Mouse (Mus musculus) small intestine, adult 2 months (tissue): ENCODE data around the gene Tnfsf14. TPM values are rescaled to one million over a fixed set of nuclear protein-coding genes. Genes with fewer than 3 reads are reported as not detected.

Experiments
- H3K27ac ChIP-seq: fragments of 200-500 bp; 2 replicates; pipeline ENCODE4 v1.5.1; 2012; ENCODE audit warnings: low read depth, low read length, control low read depth, inconsistent platforms; ENCODE audit not compliant: insufficient read depth
- H3K27me3 ChIP-seq: fragments of 200-500 bp; 2 replicates; pipeline ENCODE4 v1.6.1; 2012; ENCODE audit warnings: mild to moderate bottlenecking, moderate library complexity, low read length, inconsistent platforms; ENCODE audit not compliant: control insufficient read depth, insufficient read depth
- H3K36me3 ChIP-seq: fragments of 200-500 bp; 2 replicates; pipeline ENCODE4 v1.6.1; 2012; ENCODE audit warnings: mild to moderate bottlenecking, low read length, control low read depth, inconsistent platforms; ENCODE audit not compliant: control insufficient read depth, insufficient read depth
- H3K4me1 ChIP-seq: fragments of 200-500 bp; 2 replicates; pipeline ENCODE4 v1.6.1; 2012; ENCODE audit warnings: low read length, inconsistent platforms, mixed read lengths; ENCODE audit not compliant: control insufficient read depth, insufficient read depth, insufficient read length
- H3K4me3 ChIP-seq: fragments of 200-500 bp; 2 replicates; pipeline ENCODE4 v1.5.1; 2012; ENCODE audit warnings: low read depth, mild to moderate bottlenecking, control low read depth, inconsistent platforms, low read length, moderate library complexity
- CTCF ChIP-seq: fragments of 200-500 bp; IDR thresholded peaks from 2 replicates; pipeline ENCODE4 v1.5.1; 2012; ENCODE audit warnings: low read depth, mild to moderate bottlenecking, control low read depth, inconsistent platforms, low read length, moderate library complexity, mixed read lengths; ENCODE audit not compliant: insufficient replicate concordance, insufficient read length; ENCODE audit errors: extremely low read depth
- POLR2A ChIP-seq: fragments of 200-500 bp; IDR thresholded peaks from 2 replicates; pipeline ENCODE4 v1.6.1; 2012; ENCODE audit warnings: low read depth, mild to moderate bottlenecking, control low read depth, inconsistent platforms, low read length, moderate library complexity
- WGBS: fragments of 180-500 bp; shearing (Covaris S2); methylation state at CpG from one replicate; pipeline ENCODE4 v1.1.7; 2018; 5-methylcytosine and 5-hydroxymethylcytosine counted together
- polyA plus RNA-seq: library from polyadenylated mRNA; depleted of rRNA; stranded (reverse); fragments of >200 nt; gene quantifications from 2 replicates; pipeline ENCODE4 v1.2.3, GENCODE M21; 2012

Tnfsf14 gene
- polyA plus RNA-seq, 1 experiment: 0.98 TPM

- whole genome bisulfite sequencing: 16% methylated on average over 11 of the region's 11 CpGs
- TF ChIP-seq CTCF: peak; percentile 61; the same call in 1 of the 2 replicates
- no peak for TF ChIP-seq POLR2A
- Histone ChIP-seq H3K27ac (no peak overlapping the region), H3K36me3 (no peaks in the 10 kb centered on the region), H3K4me3 (no peak overlapping the region), H3K27me3 (no peaks in the 10 kb centered on the region), H3K4me1 (0 out of 2 replicates have a peak, but pooled peaks cover 2% of the 10 kb centered on the region)
These were observed 25.3 kb upstream of the Tnfsf14 start for GRCm38 (mm10) chr17:57219167-57219883.

- Histone ChIP-seq H3K4me1 (0 out of 2 replicates have a peak, but pooled peaks cover 2% of the 10 kb centered on the region), H3K36me3 (no peaks in the 10 kb centered on the region), H3K27ac (no peak overlapping the region), H3K4me3 (no peak overlapping the region), H3K27me3 (no peaks in the 10 kb centered on the region)
- 60% methylated on average over 12 of the region's 12 CpGs for WGBS
- TF ChIP-seq POLR2A (no peak), CTCF (no peak)
These were observed 24.4 kb upstream of the Tnfsf14 start for GRCm38 (mm10) chr17:57218335-57218900.

GRCm38 (mm10) chr17:57214676-57215387 is 20.9 kb upstream of the Tnfsf14 start:
- no peak overlapping the region for H3K27ac ChIP-seq
- 36% methylated on average over 13 of the region's 13 CpGs for WGBS
- H3K4me1 ChIP-seq: 0 out of 2 replicates have a peak, but pooled peaks cover 2% of the 10 kb centered on the region
- H3K27me3 ChIP-seq: no peaks in the 10 kb centered on the region
- TF ChIP-seq POLR2A (no peak), CTCF (no peak)
- H3K4me3 ChIP-seq: no peak overlapping the region
- no peaks in the 10 kb centered on the region for H3K36me3 ChIP-seq

GRCm38 (mm10) chr17:57211501-57211900 is 17.5 kb upstream of the Tnfsf14 start:
- Histone ChIP-seq H3K27me3 (no peaks in the 10 kb centered on the region), H3K36me3 (no peaks in the 10 kb centered on the region), H3K4me1 (no peaks in the 10 kb centered on the region), H3K27ac (no peak overlapping the region), H3K4me3 (no peak overlapping the region)
- no peak for TF ChIP-seq POLR2A
- no peak for TF ChIP-seq CTCF
- WGBS: 42% methylated on average over 9 of the region's 9 CpGs

GRCm38 (mm10) chr17:57209330-57209729 is 15.4 kb upstream of the Tnfsf14 start:
- Histone ChIP-seq H3K4me3 (no peak overlapping the region), H3K4me1 (no peaks in the 10 kb centered on the region), H3K36me3 (no peaks in the 10 kb centered on the region), H3K27ac (no peak overlapping the region), H3K27me3 (no peaks in the 10 kb centered on the region)
- WGBS: 49% methylated on average over 4 of the region's 4 CpGs
- TF ChIP-seq POLR2A: no peak
- TF ChIP-seq CTCF: no peak

GRCm38 (mm10) chr17:57207938-57208337 is 14.0 kb upstream of the Tnfsf14 start:
- no peak overlapping the region for H3K4me3 ChIP-seq
- H3K36me3 ChIP-seq: no peaks in the 10 kb centered on the region
- no peak for TF ChIP-seq POLR2A
- TF ChIP-seq CTCF: no peak
- H3K27ac ChIP-seq: no peak overlapping the region
- WGBS: 45% methylated on average over 3 of the region's 3 CpGs
- H3K27me3 ChIP-seq: no peaks in the 10 kb centered on the region
- H3K4me1 ChIP-seq: no peaks in the 10 kb centered on the region
